Mouse (Mus musculus): ENCODE measurements around the gene Ptpn1. TPM values are rescaled to one million over a fixed set of nuclear protein-coding genes. Genes with fewer than 3 reads are reported as not detected.

Gene Ptpn1
- total RNA-seq, 2 experiments from 2014 or later = 54.8 to 65.3 TPM

GRCm38 (mm10) chr2:167941320-167941719, 9.5 kb downstream of the Ptpn1 start:
- intact Hi-C loops (cut with DNase I) = no loop called here
- DNase-seq (ENCODE audit: extremely low spot score in 1 of 2, low spot score in 2 of 2) = no peak

- no peak for DNase-seq (ENCODE audit: extremely low spot score in 1 of 2, low spot score in 2 of 2)
- intact Hi-C loops (cut with DNase I) = no loop called here
These were observed 9.9 kb downstream of the Ptpn1 start for GRCm38 (mm10) chr2:167941745-167942176.

- intact Hi-C loops (cut with DNase I) = no loop called here
- DNase-seq (ENCODE audit: extremely low spot score in 1 of 2, low spot score in 2 of 2) = peak; percentile 50 to 73
These were observed 10.5 kb downstream of the Ptpn1 start for GRCm38 (mm10) chr2:167942199-167942925.

GRCm38 (mm10) chr2:167942926-167943633, 11.2 kb downstream of the Ptpn1 start:
- DNase-seq (ENCODE audit: extremely low spot score in 1 of 2, low spot score in 2 of 2) = peak in 1 of 2 experiments; percentile 61
- intact Hi-C loops (cut with DNase I) = no loop called here

GRCm38 (mm10) chr2:167944193-167944592, 12.3 kb downstream of the Ptpn1 start:
- intact Hi-C loops (cut with DNase I) = no loop called here
- peak in 1 of 2 experiments; percentile 38 for DNase-seq (ENCODE audit: extremely low spot score in 1 of 2, low spot score in 2 of 2)

- intact Hi-C loops (cut with DNase I) = no loop called here
- no peak for DNase-seq (ENCODE audit: extremely low spot score in 1 of 2, low spot score in 2 of 2)
These were observed 13.6 kb downstream of the Ptpn1 start for GRCm38 (mm10) chr2:167945451-167945850.

- intact Hi-C loops (cut with DNase I) = no loop called here
- no peak for DNase-seq (ENCODE audit: extremely low spot score in 1 of 2, low spot score in 2 of 2)
These were observed 15.4 kb downstream of the Ptpn1 start for GRCm38 (mm10) chr2:167947251-167947650.

- DNase-seq (ENCODE audit: extremely low spot score in 1 of 2, low spot score in 2 of 2) = no peak
- intact Hi-C loops (cut with DNase I) = no loop called here
These were observed 16.2 kb downstream of the Ptpn1 start for GRCm38 (mm10) chr2:167948047-167948446.

GRCm38 (mm10) chr2:167948557-167948956, 16.7 kb downstream of the Ptpn1 start:
- no peak for DNase-seq (ENCODE audit: extremely low spot score in 1 of 2, low spot score in 2 of 2)
- intact Hi-C loops (cut with DNase I) = no loop called here

GRCm38 (mm10) chr2:167949250-167949649, 17.4 kb downstream of the Ptpn1 start:
- DNase-seq (ENCODE audit: extremely low spot score in 1 of 2, low spot score in 2 of 2) = peak in 1 of 2 experiments; percentile 48
- intact Hi-C loops (cut with DNase I) = no loop called here

- intact Hi-C loops (cut with DNase I) = no loop called here
These were observed 18.0 kb downstream of the Ptpn1 start for GRCm38 (mm10) chr2:167949808-167950207.

GRCm38 (mm10) chr2:167950681-167951080, 18.8 kb downstream of the Ptpn1 start:
- intact Hi-C loops (cut with DNase I) = no loop called here
- DNase-seq (ENCODE audit: extremely low spot score in 1 of 2, low spot score in 2 of 2) = no peak

More at GRCm38 (mm10) chr2:167949808-167950207, 18.0 kb downstream of the Ptpn1 start:
- DNase-seq (ENCODE audit: extremely low spot score in 1 of 2, low spot score in 2 of 2) = no peak

- intact Hi-C loops (cut with DNase I) = no loop called here
- DNase-seq (ENCODE audit: extremely low spot score in 1 of 2, low spot score in 2 of 2) = no peak
These were observed 19.7 kb downstream of the Ptpn1 start for GRCm38 (mm10) chr2:167951301-167952211.

GRCm38 (mm10) chr2:167953819-167954218, 22.0 kb downstream of the Ptpn1 start:
- intact Hi-C loops (cut with DNase I) = no loop called here
- DNase-seq (ENCODE audit: extremely low spot score in 1 of 2, low spot score in 2 of 2) = no peak

GRCm38 (mm10) chr2:167954928-167955327, 23.1 kb downstream of the Ptpn1 start:
- no peak for DNase-seq (ENCODE audit: extremely low spot score in 1 of 2, low spot score in 2 of 2)
- intact Hi-C loops (cut with DNase I) = no loop called here

- no peak for DNase-seq (ENCODE audit: extremely low spot score in 1 of 2, low spot score in 2 of 2)
- intact Hi-C loops (cut with DNase I) = no loop called here
These were observed 25.7 kb downstream of the Ptpn1 start for GRCm38 (mm10) chr2:167957539-167957938.

GRCm38 (mm10) chr2:167958082-167958788, 26.4 kb downstream of the Ptpn1 start:
- intact Hi-C loops (cut with DNase I) = no loop called here
- peak in 1 of 2 experiments; percentile 74 for DNase-seq (ENCODE audit: extremely low spot score in 1 of 2, low spot score in 2 of 2)

- peak; percentile 55 to 87 for DNase-seq (ENCODE audit: extremely low spot score in 1 of 2, low spot score in 2 of 2)
- intact Hi-C loops (cut with DNase I) = no loop called here
These were observed 27.0 kb downstream of the Ptpn1 start for GRCm38 (mm10) chr2:167958843-167959242.

Data from left cerebral cortex, postnatal 10 days (tissue).